Mouse (Mus musculus): ENCODE data around the gene Ddrgk1. TPM values are rescaled to one million over a fixed set of nuclear protein-coding genes. Genes with fewer than 3 reads are reported as not detected.

Ddrgk1 gene
- polyA plus RNA-seq, 1 experiment from 2014 or later: 50.5 TPM

- Histone ChIP-seq H3K27ac (replicated peaks; ENCODE audit: low read depth, low read length) (peak within 1 kb of the TSS; percentile 74), H3K4me2 (ENCODE audit: low read length) (peak within 1 kb of the TSS; percentile 87), H3K4me3 (replicated peaks; ENCODE audit: low read depth, low read length) (peak within 1 kb of the TSS; percentile 74), H3K27me3 (ENCODE audit: control insufficient read depth, insufficient read depth, low read length) (peaks cover 13% of the 10 kb centered on the region; the same call in 1 of the 2 replicates), H3K4me1 (ENCODE audit: control insufficient read depth, insufficient read depth, low read length) (peaks cover 6% of the 10 kb centered on the region; the same call in 1 of the 2 replicates), H3K9me3 (ENCODE audit: control insufficient read depth, low read length) (no peaks in the 10 kb centered on the region), H3K36me3 (ENCODE audit: control insufficient read depth, insufficient read depth, low read length) (no peaks in the 10 kb centered on the region), H3K9ac (replicated peaks; ENCODE audit: low read length) (peak within 1 kb of the TSS; percentile 81)
- WGBS: 3% methylated on average over 39 of the region's 40 CpGs
- DNase-seq (peak; percentile 95), ATAC-seq (ENCODE audit: low FRiP score, low TSS enrichment) (peak; percentile 93)
Measured at GRCm38 (mm10) chr2:130642684-130643369, 21.6 kb downstream of the Ddrgk1 start, which contains the start of gene Lzts3. Gene Lzts3 (minus strand): TSS chr2:130642803.

DNA sequence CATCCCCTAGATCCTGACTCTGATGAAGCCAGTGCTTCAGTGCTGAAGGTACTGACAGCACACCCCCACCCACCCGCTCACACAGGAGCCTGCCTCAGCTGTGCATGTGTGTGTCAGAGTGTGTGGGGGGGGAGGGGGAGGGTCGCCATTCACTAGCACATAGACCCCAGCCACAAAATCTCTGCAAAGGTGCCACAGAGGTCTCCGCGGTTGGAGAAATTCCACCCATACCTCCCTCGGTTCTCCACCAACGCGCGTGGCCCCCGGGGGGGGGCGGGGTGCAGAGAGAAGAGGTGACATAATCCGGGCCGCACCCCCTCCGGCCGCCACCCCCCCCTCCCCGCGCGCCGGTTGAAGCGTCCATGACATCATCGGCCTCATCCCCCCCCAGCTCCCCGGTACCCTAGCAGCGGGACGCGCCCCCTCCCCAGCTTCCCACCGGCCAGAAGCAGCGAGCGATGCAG is 22.2 kb downstream of the Ddrgk1 start:
- Histone ChIP-seq H3K4me1 (ENCODE audit: control insufficient read depth, insufficient read depth, low read length) (peaks cover 6% of the 10 kb centered on the region; the same call in 1 of the 2 replicates), H3K9ac (replicated peaks; ENCODE audit: low read length) (peak overlapping the region; percentile 81), H3K4me3 (replicated peaks; ENCODE audit: low read depth, low read length) (peak overlapping the region; percentile 74), H3K36me3 (ENCODE audit: control insufficient read depth, insufficient read depth, low read length) (no peaks in the 10 kb centered on the region), H3K4me2 (ENCODE audit: low read length) (peak overlapping the region; percentile 87), H3K9me3 (ENCODE audit: control insufficient read depth, low read length) (no peaks in the 10 kb centered on the region), H3K27ac (replicated peaks; ENCODE audit: low read depth, low read length) (peak overlapping the region; percentile 74), H3K27me3 (ENCODE audit: control insufficient read depth, insufficient read depth, low read length) (peaks cover 17% of the 10 kb centered on the region; the same call in 1 of the 2 replicates)
- ATAC-seq (ENCODE audit: low FRiP score, low TSS enrichment): peak; percentile 79
- under 1% methylated on average over 27 of the region's 27 CpGs for WGBS
- peak; percentile 73 for DNase-seq

GRCm38 (mm10) chr2:130641351-130642025 is 23.0 kb downstream of the Ddrgk1 start:
- ATAC-seq (ENCODE audit: low FRiP score, low TSS enrichment) (no peak), DNase-seq (no peak)
- H3K27ac ChIP-seq (replicated peaks; ENCODE audit: low read depth, low read length): no peak overlapping the region
- no peaks in the 10 kb centered on the region for H3K9me3 ChIP-seq (ENCODE audit: control insufficient read depth, low read length)
- 72% methylated on average over 6 of the region's 6 CpGs for WGBS
- H3K4me3 ChIP-seq (replicated peaks; ENCODE audit: low read depth, low read length): peak overlapping the region; percentile 74
- H3K4me1 ChIP-seq (ENCODE audit: control insufficient read depth, insufficient read depth, low read length): peaks cover 6% of the 10 kb centered on the region; the same call in 1 of the 2 replicates
- peak overlapping the region; percentile 81 for H3K9ac ChIP-seq (replicated peaks; ENCODE audit: low read length)
- peak overlapping the region; percentile 87 for H3K4me2 ChIP-seq (ENCODE audit: low read length)
- H3K27me3 ChIP-seq (ENCODE audit: control insufficient read depth, insufficient read depth, low read length): peaks cover 25% of the 10 kb centered on the region
- H3K36me3 ChIP-seq (ENCODE audit: control insufficient read depth, insufficient read depth, low read length): peaks cover under 1% of the 10 kb centered on the region; the same call in 1 of the 2 replicates

GRCm38 (mm10) chr2:130639276-130639675 is 25.2 kb downstream of the Ddrgk1 start:
- H3K4me1 ChIP-seq (ENCODE audit: control insufficient read depth, insufficient read depth, low read length): peaks cover 10% of the 10 kb centered on the region; the same call in 1 of the 2 replicates
- H3K36me3 ChIP-seq (ENCODE audit: control insufficient read depth, insufficient read depth, low read length): peaks cover 9% of the 10 kb centered on the region; the same call in 1 of the 2 replicates
- H3K4me3 ChIP-seq (replicated peaks; ENCODE audit: low read depth, low read length): no peak overlapping the region
- H3K27me3 ChIP-seq (ENCODE audit: control insufficient read depth, insufficient read depth, low read length): peaks cover 47% of the 10 kb centered on the region
- 78% methylated on average over 6 of the region's 6 CpGs for WGBS
- H3K4me2 ChIP-seq (ENCODE audit: low read length): no peak overlapping the region
- H3K9me3 ChIP-seq (ENCODE audit: control insufficient read depth, low read length): no peaks in the 10 kb centered on the region
- H3K9ac ChIP-seq (replicated peaks; ENCODE audit: low read length): no peak overlapping the region
- DNase-seq (no peak), ATAC-seq (ENCODE audit: low FRiP score, low TSS enrichment) (no peak)
- no peak overlapping the region for H3K27ac ChIP-seq (replicated peaks; ENCODE audit: low read depth, low read length)

DNA sequence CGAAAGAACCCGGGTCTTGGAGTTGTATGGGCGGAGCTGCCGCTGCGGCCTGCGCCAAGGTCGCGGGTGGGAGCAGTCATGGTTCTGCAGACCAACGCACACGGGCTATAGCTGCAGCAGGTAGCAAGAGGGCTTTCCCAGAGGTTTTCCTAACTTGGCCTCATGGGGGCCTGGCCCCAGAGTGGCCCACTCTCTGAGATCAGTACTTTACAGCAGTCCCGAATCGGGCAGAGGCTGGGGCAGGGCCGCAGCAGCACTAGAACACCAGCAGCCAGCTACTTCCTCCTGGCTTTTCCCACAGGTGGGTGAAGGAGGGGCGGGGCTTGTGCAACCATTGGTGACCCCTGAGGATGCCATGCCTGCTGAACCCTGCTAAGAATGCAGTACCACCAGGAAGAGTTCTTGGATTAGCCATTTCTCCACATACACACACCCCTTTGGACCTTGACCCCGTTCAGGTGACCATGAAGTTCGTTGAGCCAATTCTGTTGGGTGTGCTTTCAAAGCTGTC is 26.3 kb downstream of the Ddrgk1 start:
- DNase-seq (no peak), ATAC-seq (ENCODE audit: low FRiP score, low TSS enrichment) (no peak)
- Histone ChIP-seq H3K27me3 (ENCODE audit: control insufficient read depth, insufficient read depth, low read length) (peaks cover 55% of the 10 kb centered on the region), H3K36me3 (ENCODE audit: control insufficient read depth, insufficient read depth, low read length) (peaks cover 9% of the 10 kb centered on the region; the same call in 1 of the 2 replicates), H3K4me3 (replicated peaks; ENCODE audit: low read depth, low read length) (no peak overlapping the region), H3K4me1 (ENCODE audit: control insufficient read depth, insufficient read depth, low read length) (peaks cover 11% of the 10 kb centered on the region; the same call in 1 of the 2 replicates), H3K27ac (replicated peaks; ENCODE audit: low read depth, low read length) (no peak overlapping the region), H3K9me3 (ENCODE audit: control insufficient read depth, low read length) (no peaks in the 10 kb centered on the region), H3K4me2 (ENCODE audit: low read length) (no peak overlapping the region), H3K9ac (replicated peaks; ENCODE audit: low read length) (no peak overlapping the region)
- 37% methylated on average over 16 of the region's 16 CpGs for WGBS

DNA sequence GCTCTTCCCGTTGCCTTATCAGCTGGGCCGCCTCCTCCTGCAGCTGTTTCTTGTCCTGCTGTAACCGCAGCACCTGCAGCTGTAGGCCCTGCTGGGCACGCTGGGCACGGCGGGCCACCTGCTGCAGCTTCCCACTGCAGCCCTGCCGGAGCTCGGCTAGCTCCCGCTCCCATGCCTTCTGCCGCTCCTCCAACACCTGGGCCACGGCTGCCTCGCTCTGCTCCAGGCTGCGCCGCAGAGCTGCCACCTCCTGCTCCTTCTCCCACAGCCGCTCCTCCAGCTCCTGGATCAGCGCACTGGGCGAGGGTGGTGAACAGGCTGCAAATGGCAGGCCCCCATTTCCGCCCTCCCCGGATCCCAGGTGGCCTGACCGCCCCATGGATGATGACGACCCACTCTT is 28.6 kb downstream of the Ddrgk1 start:
- Histone ChIP-seq H3K36me3 (ENCODE audit: control insufficient read depth, insufficient read depth, low read length) (peaks cover 9% of the 10 kb centered on the region; the same call in 1 of the 2 replicates), H3K9ac (replicated peaks; ENCODE audit: low read length) (no peak overlapping the region)

DNA sequence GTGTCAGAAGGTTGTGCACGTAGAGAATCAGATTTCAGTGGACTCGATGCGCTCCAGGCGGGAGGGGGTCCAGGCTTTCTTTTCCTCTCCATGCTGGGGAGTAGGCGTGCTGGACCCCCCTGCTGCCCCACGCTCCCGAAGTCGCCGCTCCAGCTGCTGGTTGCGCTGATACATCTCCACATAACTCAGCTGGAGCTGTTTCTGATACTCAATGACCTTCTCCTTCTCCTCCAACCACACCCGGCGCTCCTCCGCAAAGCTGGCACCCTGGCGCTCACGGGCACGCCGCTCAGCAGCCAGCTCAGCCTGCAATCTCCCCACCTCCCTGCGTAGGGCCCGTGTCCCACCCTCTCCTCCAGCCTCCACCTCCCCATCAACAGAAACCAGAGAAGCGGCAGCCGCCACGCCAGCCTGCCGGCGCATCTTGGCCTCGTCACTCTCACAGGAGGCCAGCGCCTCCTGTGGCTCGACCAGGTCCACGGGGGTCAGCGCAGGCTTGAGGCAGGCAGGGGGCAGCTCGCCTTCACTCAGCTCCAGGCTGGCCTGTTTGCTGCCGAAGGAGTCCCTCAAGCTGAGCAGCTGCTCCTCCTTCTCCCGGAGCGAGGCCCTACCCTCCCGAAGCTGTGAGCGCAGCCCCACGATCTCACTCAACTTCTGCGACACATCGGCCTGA is 29.6 kb downstream of the Ddrgk1 start:
- Histone ChIP-seq H3K4me2 (ENCODE audit: low read length) (peak overlapping the region; percentile 50), H3K4me1 (ENCODE audit: control insufficient read depth, insufficient read depth, low read length) (peaks cover 5% of the 10 kb centered on the region; the same call in 1 of the 2 replicates), H3K27me3 (ENCODE audit: control insufficient read depth, insufficient read depth, low read length) (peaks cover 50% of the 10 kb centered on the region), H3K9me3 (ENCODE audit: control insufficient read depth, low read length) (no peaks in the 10 kb centered on the region), H3K4me3 (replicated peaks; ENCODE audit: low read depth, low read length) (peak overlapping the region; percentile 20), H3K27ac (replicated peaks; ENCODE audit: low read depth, low read length) (no peak overlapping the region), H3K9ac (replicated peaks; ENCODE audit: low read length) (peak overlapping the region; percentile 43; the same call in 1 of the 2 replicates), H3K36me3 (ENCODE audit: control insufficient read depth, insufficient read depth, low read length) (peaks cover 9% of the 10 kb centered on the region; the same call in 1 of the 2 replicates)
- ATAC-seq (ENCODE audit: low FRiP score, low TSS enrichment): peak; percentile 31; the same call in 1 of the 2 replicates
- DNase-seq: peak; percentile 44
- WGBS: 4% methylated on average over 38 of the region's 38 CpGs

More for the DNA sequence above, 28.6 kb downstream of the Ddrgk1 start:
- Histone ChIP-seq H3K4me2 (ENCODE audit: low read length) (peak overlapping the region; percentile 50; the same call in 1 of the 2 replicates), H3K9me3 (ENCODE audit: control insufficient read depth, low read length) (no peaks in the 10 kb centered on the region), H3K4me3 (replicated peaks; ENCODE audit: low read depth, low read length) (no peak overlapping the region), H3K27me3 (ENCODE audit: control insufficient read depth, insufficient read depth, low read length) (peaks cover 55% of the 10 kb centered on the region), H3K27ac (replicated peaks; ENCODE audit: low read depth, low read length) (no peak overlapping the region), H3K4me1 (ENCODE audit: control insufficient read depth, insufficient read depth, low read length) (peaks cover 5% of the 10 kb centered on the region; the same call in 1 of the 2 replicates)
- peak; percentile 8 for DNase-seq
- ATAC-seq (ENCODE audit: low FRiP score, low TSS enrichment): no peak
- WGBS: 20% methylated on average over 21 of the region's 21 CpGs
